Mouse (Mus musculus) MEL (cell line): ENCODE measurements around the gene Bsn.

Experiments used
- CHD2 ChIP-seq: IDR thresholded peaks from 2 replicates; pipeline ENCODE4 v1.6.1; 2011; ENCODE audit warnings: low read length, improper control_type of control experiment
- CTCF ChIP-seq, 3 experiments: IDR thresholded peaks in 2 of 3; conservative IDR thresholded peaks in 1 of 3; 2 replicates each; pipeline ENCODE4 v1.5.1; 2011 to 2012; ENCODE audit warnings: low read length in 3 of 3, low read depth in 2 of 3, mild to moderate bottlenecking in 2 of 3, improper control_type of control experiment in 1 of 3, inconsistent platforms in 1 of 3, mixed read lengths in 1 of 3, moderate library complexity in 1 of 3; ENCODE audit not compliant: control insufficient read depth in 1 of 3, insufficient read depth in 1 of 3, poor library complexity in 1 of 3, severe bottlenecking in 1 of 3
- EP300 ChIP-seq, 2 experiments: IDR thresholded peaks; 2 replicates each; pipeline ENCODE4 v1.6.1; 2011; ENCODE audit warnings: improper control_type of control experiment in 2 of 2, low read length in 2 of 2, low read depth in 1 of 2, mild to moderate bottlenecking in 1 of 2
- GATA1 ChIP-seq: IDR thresholded peaks from 2 replicates; pipeline ENCODE4 v1.6.1; 2011; ENCODE audit warnings: low read depth, low read length, improper control_type of control experiment
- NELFE ChIP-seq: IDR thresholded peaks from 2 replicates; pipeline ENCODE4 v1.6.1; 2011; ENCODE audit warnings: low read depth, low read length, improper control_type of control experiment
- POLR2A ChIP-seq, 2 experiments: IDR thresholded peaks; 2 replicates each; pipeline ENCODE4 v1.6.1; 2011 to 2012; ENCODE audit warnings: low read length in 2 of 2, mild to moderate bottlenecking in 2 of 2, control low read depth in 1 of 2, improper control_type of control experiment in 1 of 2, low read depth in 1 of 2, moderate library complexity in 1 of 2; ENCODE audit not compliant: control insufficient read depth in 1 of 2, insufficient read depth in 1 of 2, poor library complexity in 1 of 2
- POLR2AphosphoS2 ChIP-seq: IDR thresholded peaks from 2 replicates; pipeline ENCODE4 v1.6.1; 2011; ENCODE audit warnings: low read length, improper control_type of control experiment
- ZC3H11A ChIP-seq: IDR thresholded peaks from 2 replicates; pipeline ENCODE4 v1.6.1; 2012; ENCODE audit warnings: low read depth, mild to moderate bottlenecking, inconsistent platforms, low read length, improper control_type of control experiment

GRCm38 (mm10) chr9:108169751-108170150, 20.4 kb downstream of the Bsn start:
- no peak for TF ChIP-seq CHD2
- TF ChIP-seq POLR2A (IDR thresholded peaks at IDR 0.05; ENCODE audit: control insufficient read depth in 1 of 2, insufficient read depth in 1 of 2, low read depth in 1 of 2, low read length in 2 of 2, poor library complexity in 1 of 2) = no peak
- no peak for TF ChIP-seq POLR2AphosphoS2
- no peak for TF ChIP-seq CTCF (IDR thresholded peaks at IDR 0.05 in 2 of 3, conservative IDR thresholded peaks at IDR 0.05 in 1 of 3; ENCODE audit: control insufficient read depth in 1 of 3, insufficient read depth in 1 of 3, low read depth in 2 of 3, low read length in 3 of 3, poor library complexity in 1 of 3, severe bottlenecking in 1 of 3)
- TF ChIP-seq EP300 (IDR thresholded peaks at IDR 0.05; ENCODE audit: low read depth in 1 of 2, low read length in 2 of 2) = no peak
- no peak for TF ChIP-seq GATA1
- no peak for TF ChIP-seq NELFE
- TF ChIP-seq ZC3H11A = no peak
